Mouse (Mus musculus) intestine, embryonic 14.5 days (tissue): Measurements from ENCODE around the gene Ctnnbip1. TPM values are rescaled to one million over a fixed set of nuclear protein-coding genes. Genes with fewer than 3 reads are reported as not detected.

Experiments used
- ATAC-seq: fragments of 200-750 bp; cut with Nextera tagmentation; replicated peaks from 2 replicates; pipeline ENCODE4 v1.8.0; 2017; ENCODE audit warnings: low read depth, moderate number of reproducible peaks, moderate TSS enrichment, moderate library complexity; ENCODE audit not compliant: low FRiP score, low TSS enrichment
- DNase-seq: peaks from one replicate; pipeline ENCODE4 v3.0.0-alpha.2; 2018; ENCODE audit warnings: low spot score
- H3K27ac ChIP-seq: fragments of 300-500 bp; sonication (generic); 2 replicates; pipeline ENCODE4 v1.5.1; 2014; ENCODE audit warnings: low read depth, mild to moderate bottlenecking, control low read depth
- H3K27me3 ChIP-seq: fragments of 300-500 bp; sonication (generic); replicated peaks from 2 replicates; pipeline ENCODE4 v1.6.1; 2014; ENCODE audit warnings: low read length, control low read depth; ENCODE audit not compliant: control insufficient read depth, insufficient read depth
- H3K36me3 ChIP-seq: fragments of 300-500 bp; sonication (generic); 2 replicates; pipeline ENCODE4 v1.6.1; 2014; ENCODE audit warnings: low read length, control low read depth; ENCODE audit not compliant: control insufficient read depth, insufficient read depth
- H3K4me1 ChIP-seq: fragments of 300-500 bp; sonication (generic); replicated peaks from 2 replicates; pipeline ENCODE4 v1.6.1; 2014; ENCODE audit warnings: low read length, control low read depth, mixed read lengths; ENCODE audit not compliant: control insufficient read depth, insufficient read depth
- H3K4me2 ChIP-seq: fragments of 300-500 bp; sonication (generic); 2 replicates; pipeline ENCODE4 v1.6.1; 2014; ENCODE audit warnings: low read length
- H3K4me3 ChIP-seq: fragments of 300-500 bp; sonication (generic); 2 replicates; pipeline ENCODE4 v1.5.1; 2014; ENCODE audit warnings: low read depth, low read length, control low read depth, mixed read lengths
- H3K9ac ChIP-seq: fragments of 300-500 bp; sonication (generic); 2 replicates; pipeline ENCODE4 v1.6.1; 2014; ENCODE audit warnings: mild to moderate bottlenecking, low read length
- H3K9me3 ChIP-seq: fragments of 300-500 bp; sonication (generic); 2 replicates; pipeline ENCODE4 v1.6.1; 2016; ENCODE audit warnings: low read length, control low read depth; ENCODE audit not compliant: control insufficient read depth
- WGBS: fragments of 180-500 bp; shearing (Covaris S2); extraction: QIAGEN DNeasy Blood & Tissue Kit; methylation state at CpG from one replicate; pipeline ENCODE4 v1.1.7; 2014; 5-methylcytosine and 5-hydroxymethylcytosine counted together
- polyA plus RNA-seq: library from polyadenylated mRNA; unstranded; fragments of >200 nt; fragmentation: Nextera tagmentation; extraction: Ambion mirVana; gene quantifications from 2 replicates; pipeline ENCODE4 v1.2.1, GENCODE M21; 2014

Gene Ctnnbip1
- polyA plus RNA-seq, 1 experiment from 2014 or later, result 54.3 TPM

DNA sequence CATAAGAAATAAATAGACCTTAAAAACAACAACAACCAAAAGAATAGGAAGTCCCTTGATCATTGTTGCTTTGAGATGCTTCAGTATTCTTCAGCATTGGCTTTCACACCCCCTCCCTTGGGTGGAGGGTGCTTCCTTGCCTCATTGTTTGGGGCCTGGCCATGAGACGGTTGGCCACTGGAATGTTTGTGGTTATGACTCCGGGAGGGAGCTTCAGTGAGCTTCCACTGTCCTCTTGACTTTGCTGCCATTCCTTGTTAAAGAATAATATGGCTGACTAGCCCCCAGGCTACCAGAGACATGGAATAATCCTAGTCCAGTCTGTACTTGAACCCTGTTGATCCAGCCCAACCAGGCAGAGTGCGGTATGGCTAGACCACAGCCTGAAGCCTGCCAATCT lies 11.1 kb upstream of the Ctnnbip1 start:
- no peak overlapping the region for H3K4me3 ChIP-seq
- ATAC-seq (no peak), DNase-seq (no peak)
- H3K9me3 ChIP-seq, result no peaks in the 10 kb centered on the region
- no peak overlapping the region for H3K4me2 ChIP-seq
- WGBS, result 76% methylated on average over 3 of the region's 3 CpGs
- 0 out of 2 replicates have a peak, but pooled peaks cover 2% of the 10 kb centered on the region for H3K4me1 ChIP-seq
- H3K27ac ChIP-seq, result no peak overlapping the region
- no peaks in the 10 kb centered on the region for H3K27me3 ChIP-seq
- H3K9ac ChIP-seq, result no peak overlapping the region
- peaks cover 5% of the 10 kb centered on the region; the same call in 1 of the 2 replicates for H3K36me3 ChIP-seq

DNA sequence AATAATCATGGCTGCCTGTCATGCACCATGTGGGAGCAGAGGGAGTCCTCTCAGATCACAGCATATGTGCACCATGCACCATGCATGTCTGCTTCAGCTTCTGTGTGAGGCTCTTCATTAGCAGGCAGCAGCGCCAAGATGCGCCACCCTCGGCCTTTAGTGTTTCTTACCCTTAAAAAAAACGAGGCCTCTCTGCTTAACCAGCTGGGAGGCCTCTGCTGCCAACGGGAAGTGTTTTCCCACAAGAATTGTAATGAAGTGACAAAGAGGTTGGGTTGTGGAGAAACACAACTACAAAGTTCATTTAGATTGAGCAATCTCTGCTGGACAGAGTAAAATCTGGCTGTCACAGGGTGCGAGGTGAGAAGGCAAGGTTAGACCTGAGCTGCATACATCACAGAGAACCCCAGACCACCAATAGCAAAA lies 6.8 kb upstream of the Ctnnbip1 start:
- Histone ChIP-seq H3K27ac (no peak overlapping the region), H3K4me1 (0 out of 2 replicates have a peak, but pooled peaks cover 2% of the 10 kb centered on the region), H3K4me2 (no peak overlapping the region), H3K27me3 (no peaks in the 10 kb centered on the region), H3K4me3 (no peak overlapping the region), H3K9ac (no peak overlapping the region), H3K9me3 (no peaks in the 10 kb centered on the region), H3K36me3 (no peaks in the 10 kb centered on the region)
- no peak for ATAC-seq
- WGBS, result 66% methylated on average over 6 of the region's 6 CpGs
- no peak for DNase-seq

DNA sequence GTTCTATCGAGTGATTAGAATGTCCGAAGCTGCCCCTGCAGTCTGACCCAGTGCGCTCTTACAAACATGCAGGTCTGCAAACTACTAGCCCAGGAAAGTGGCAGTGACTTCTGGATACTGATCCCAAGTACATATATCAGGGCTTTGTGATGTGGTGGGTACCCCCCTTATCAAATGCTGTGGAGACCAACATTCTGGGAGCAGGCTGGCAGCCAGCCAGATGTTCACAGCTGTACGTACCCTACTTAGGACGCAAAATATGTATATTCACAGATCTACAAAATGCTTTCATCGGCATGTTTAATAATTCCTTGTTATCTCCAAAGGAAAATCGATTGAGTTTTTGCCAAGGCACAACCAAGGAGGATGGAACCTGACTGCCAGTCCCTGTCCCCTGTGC lies 6.0 kb upstream of the Ctnnbip1 start:
- ATAC-seq (no peak), DNase-seq (no peak)
- H3K27me3 ChIP-seq, result no peaks in the 10 kb centered on the region
- no peak overlapping the region for H3K4me3 ChIP-seq
- 81% methylated on average over 7 of the region's 7 CpGs for WGBS
- H3K9me3 ChIP-seq, result no peaks in the 10 kb centered on the region
- no peak overlapping the region for H3K27ac ChIP-seq
- no peak overlapping the region for H3K4me2 ChIP-seq
- no peak overlapping the region for H3K9ac ChIP-seq
- H3K4me1 ChIP-seq, result 0 out of 2 replicates have a peak, but pooled peaks cover 2% of the 10 kb centered on the region
- no peaks in the 10 kb centered on the region for H3K36me3 ChIP-seq

DNA sequence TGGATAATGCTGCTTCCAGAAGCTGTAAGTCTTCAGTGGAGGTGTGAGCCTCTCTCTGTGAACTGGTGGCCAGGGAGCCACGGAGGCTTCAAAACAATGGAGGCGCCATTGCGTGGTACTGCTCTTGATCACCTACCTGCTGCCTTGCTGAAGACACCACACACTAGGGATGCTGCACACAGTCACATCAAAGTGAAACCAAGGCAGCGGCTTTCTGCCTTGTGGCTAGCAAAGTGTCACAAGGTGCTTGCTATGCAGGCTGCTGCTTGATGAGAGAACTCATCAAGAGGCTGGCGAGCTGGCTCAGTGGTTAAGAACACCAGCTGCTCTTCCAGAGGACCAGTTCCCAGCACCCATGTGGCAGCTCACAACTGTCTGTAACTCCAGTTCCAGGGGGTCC lies 2.3 kb upstream of the Ctnnbip1 start:
- no peak overlapping the region for H3K9ac ChIP-seq
- no peak overlapping the region for H3K27ac ChIP-seq
- H3K36me3 ChIP-seq, result no peaks in the 10 kb centered on the region
- no peak overlapping the region for H3K4me3 ChIP-seq
- 92% methylated on average over 5 of the region's 5 CpGs for WGBS
- no peaks in the 10 kb centered on the region for H3K9me3 ChIP-seq
- H3K4me2 ChIP-seq, result no peak overlapping the region
- no peaks in the 10 kb centered on the region for H3K27me3 ChIP-seq
- peaks cover 4% of the 10 kb centered on the region; the same call in 1 of the 2 replicates for H3K4me1 ChIP-seq
- ATAC-seq (no peak), DNase-seq (no peak)

GRCm38 (mm10) chr4:149518351-149519220 lies 550 bp downstream of the Ctnnbip1 start:
- H3K27ac ChIP-seq, result peak overlapping the region; percentile 47; the same call in 1 of the 2 replicates
- WGBS, result 4% methylated on average over 38 of the region's 52 CpGs
- H3K27me3 ChIP-seq, result no peaks in the 10 kb centered on the region
- ATAC-seq (no peak), DNase-seq (peak; percentile 69)
- H3K4me2 ChIP-seq, result peak overlapping the region; percentile 93
- peaks cover 2% of the 10 kb centered on the region; the same call in 1 of the 2 replicates for H3K4me1 ChIP-seq
- H3K9ac ChIP-seq, result peak overlapping the region; percentile 80
- peak overlapping the region; percentile 66 for H3K4me3 ChIP-seq
- no peaks in the 10 kb centered on the region for H3K36me3 ChIP-seq
- H3K9me3 ChIP-seq, result no peaks in the 10 kb centered on the region

- H3K9me3 ChIP-seq, result no peaks in the 10 kb centered on the region
- H3K36me3 ChIP-seq, result no peaks in the 10 kb centered on the region
- no peak overlapping the region for H3K4me3 ChIP-seq
- no peak for DNase-seq
- no peak overlapping the region for H3K27ac ChIP-seq
- 74% methylated on average over 10 of the region's 10 CpGs for WGBS
- H3K4me2 ChIP-seq, result no peak overlapping the region
- H3K27me3 ChIP-seq, result no peaks in the 10 kb centered on the region
- H3K9ac ChIP-seq, result no peak overlapping the region
- peaks cover 11% of the 10 kb centered on the region; the same call in 1 of the 2 replicates for H3K4me1 ChIP-seq
- no peak for ATAC-seq
These were observed 3.2 kb downstream of the Ctnnbip1 start for GRCm38 (mm10) chr4:149521258-149521657.

- ATAC-seq, result no peak
- H3K9ac ChIP-seq, result no peak overlapping the region
- no peak for DNase-seq
- 85% methylated on average over 6 of the region's 6 CpGs for WGBS
- H3K27ac ChIP-seq, result no peak overlapping the region
- H3K27me3 ChIP-seq, result no peaks in the 10 kb centered on the region
- H3K4me1 ChIP-seq, result peaks cover 13% of the 10 kb centered on the region; the same call in 1 of the 2 replicates
- no peaks in the 10 kb centered on the region for H3K9me3 ChIP-seq
- no peaks in the 10 kb centered on the region for H3K36me3 ChIP-seq
- H3K4me3 ChIP-seq, result no peak overlapping the region
- H3K4me2 ChIP-seq, result no peak overlapping the region
These were observed 5.9 kb downstream of the Ctnnbip1 start for GRCm38 (mm10) chr4:149523961-149524360.

GRCm38 (mm10) chr4:149525170-149525569 lies 7.1 kb downstream of the Ctnnbip1 start:
- Histone ChIP-seq H3K4me1 (peaks cover 10% of the 10 kb centered on the region; the same call in 1 of the 2 replicates), H3K9ac (no peak overlapping the region), H3K27ac (no peak overlapping the region), H3K4me3 (no peak overlapping the region), H3K27me3 (no peaks in the 10 kb centered on the region), H3K36me3 (no peaks in the 10 kb centered on the region), H3K9me3 (no peaks in the 10 kb centered on the region), H3K4me2 (no peak overlapping the region)
- WGBS, result 85% methylated on average over 4 of the region's 4 CpGs
- no peak for DNase-seq
- no peak for ATAC-seq
